Mouse (Mus musculus) megakaryocyte, embryonic 14.5 days (primary cell): ENCODE results near the gene Igsf3.

Experiments
- FLI1 ChIP-seq: IDR thresholded peaks from 2 replicates; pipeline ENCODE4 v1.6.1; 2012; ENCODE audit warnings: low read length, inconsistent platforms, mixed read lengths
- GATA1 ChIP-seq: IDR thresholded peaks from 3 replicates; pipeline ENCODE4 v1.6.1; 2012; ENCODE audit warnings: mixed read lengths, low read length, inconsistent platforms, borderline replicate concordance

GRCm38 (mm10) chr3:101406097-101406496 is 29.2 kb downstream of the Igsf3 start:
- TF ChIP-seq FLI1: no peak
- TF ChIP-seq GATA1: no peak
